Mouse (Mus musculus): Measurements from ENCODE around the gene Ddost. TPM values are rescaled to one million over a fixed set of nuclear protein-coding genes. Genes with fewer than 3 reads are reported as not detected.

Ddost gene
- polyA plus RNA-seq, 1 experiment from 2014 or later = 269 TPM

DNA sequence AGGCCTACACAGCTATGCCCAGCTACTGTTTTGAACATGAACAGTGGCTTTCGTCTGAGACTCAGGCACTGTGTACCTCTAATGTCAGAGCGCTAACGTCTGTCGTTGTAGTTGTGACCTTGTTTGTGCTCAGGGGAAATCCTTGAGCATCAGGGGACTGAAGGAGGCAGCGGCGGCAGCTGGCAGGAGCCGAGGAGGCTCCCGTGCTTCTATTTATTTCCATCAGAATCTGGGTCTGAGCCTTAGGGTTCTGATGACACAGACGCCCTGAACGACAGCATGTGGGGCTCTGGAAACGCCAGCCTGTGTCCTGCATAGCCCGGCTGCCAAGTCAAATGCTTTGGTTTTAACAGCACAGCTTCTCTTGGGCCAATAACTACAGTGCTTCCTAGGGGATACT is 30.5 kb downstream of the Ddost start:
- no peak overlapping the region for H3K27ac ChIP-seq (ENCODE audit: low read depth, low read length)

GRCm38 (mm10) chr4:138335648-138336047 is 31.1 kb downstream of the Ddost start:
- Histone ChIP-seq H3K9me3 (replicated peaks; ENCODE audit: control insufficient read depth, low read length) (no peaks in the 10 kb centered on the region), H3K36me3 (ENCODE audit: control insufficient read depth, insufficient read depth, low read length) (no peaks in the 10 kb centered on the region), H3K9ac (ENCODE audit: low read depth, low read length) (no peak overlapping the region), H3K27me3 (ENCODE audit: control insufficient read depth, insufficient read depth, low read length) (peaks cover 18% of the 10 kb centered on the region), H3K27ac (ENCODE audit: low read depth, low read length) (no peak overlapping the region), H3K4me1 (ENCODE audit: control insufficient read depth, insufficient read depth, low read length) (no peaks in the 10 kb centered on the region), H3K4me3 (ENCODE audit: low read depth, low read length) (no peak overlapping the region), H3K4me2 (no peak overlapping the region)
- no peak for ATAC-seq (replicated peaks; ENCODE audit: insufficient number of reproducible peaks, low FRiP score, low TSS enrichment)
- WGBS (ENCODE audit: insufficient replicate concordance) = 80% methylated on average over 6 of the region's 6 CpGs

More for the DNA sequence above, 30.5 kb downstream of the Ddost start:
- 80% methylated on average over 12 of the region's 12 CpGs for WGBS (ENCODE audit: insufficient replicate concordance)
- no peaks in the 10 kb centered on the region for H3K4me1 ChIP-seq (ENCODE audit: control insufficient read depth, insufficient read depth, low read length)
- H3K9ac ChIP-seq (ENCODE audit: low read depth, low read length) = no peak overlapping the region
- no peak for ATAC-seq (replicated peaks; ENCODE audit: insufficient number of reproducible peaks, low FRiP score, low TSS enrichment)
- no peaks in the 10 kb centered on the region for H3K36me3 ChIP-seq (ENCODE audit: control insufficient read depth, insufficient read depth, low read length)
- H3K4me2 ChIP-seq = no peak overlapping the region
- H3K27me3 ChIP-seq (ENCODE audit: control insufficient read depth, insufficient read depth, low read length) = peaks cover 18% of the 10 kb centered on the region
- no peaks in the 10 kb centered on the region for H3K9me3 ChIP-seq (replicated peaks; ENCODE audit: control insufficient read depth, low read length)
- H3K4me3 ChIP-seq (ENCODE audit: low read depth, low read length) = no peak overlapping the region

- Histone ChIP-seq H3K9ac (ENCODE audit: low read depth, low read length) (no peak overlapping the region), H3K4me1 (ENCODE audit: control insufficient read depth, insufficient read depth, low read length) (no peaks in the 10 kb centered on the region), H3K9me3 (replicated peaks; ENCODE audit: control insufficient read depth, low read length) (no peaks in the 10 kb centered on the region), H3K4me2 (no peak overlapping the region), H3K27ac (ENCODE audit: low read depth, low read length) (no peak overlapping the region), H3K4me3 (ENCODE audit: low read depth, low read length) (no peak overlapping the region), H3K27me3 (ENCODE audit: control insufficient read depth, insufficient read depth, low read length) (peaks cover 6% of the 10 kb centered on the region), H3K36me3 (ENCODE audit: control insufficient read depth, insufficient read depth, low read length) (no peaks in the 10 kb centered on the region)
- 71% methylated on average over 5 of the region's 5 CpGs for WGBS (ENCODE audit: insufficient replicate concordance)
- ATAC-seq (replicated peaks; ENCODE audit: insufficient number of reproducible peaks, low FRiP score, low TSS enrichment) = no peak
These were observed 32.3 kb downstream of the Ddost start for GRCm38 (mm10) chr4:138336876-138337275.

- Histone ChIP-seq H3K36me3 (ENCODE audit: control insufficient read depth, insufficient read depth, low read length) (no peaks in the 10 kb centered on the region), H3K27me3 (ENCODE audit: control insufficient read depth, insufficient read depth, low read length) (peaks cover 3% of the 10 kb centered on the region), H3K4me3 (ENCODE audit: low read depth, low read length) (no peak overlapping the region), H3K4me2 (no peak overlapping the region), H3K9me3 (replicated peaks; ENCODE audit: control insufficient read depth, low read length) (no peaks in the 10 kb centered on the region), H3K4me1 (ENCODE audit: control insufficient read depth, insufficient read depth, low read length) (no peaks in the 10 kb centered on the region; the same call in 1 of the 2 replicates), H3K27ac (ENCODE audit: low read depth, low read length) (no peak overlapping the region), H3K9ac (ENCODE audit: low read depth, low read length) (no peak overlapping the region)
- no peak for ATAC-seq (replicated peaks; ENCODE audit: insufficient number of reproducible peaks, low FRiP score, low TSS enrichment)
- 75% methylated on average over 9 of the region's 9 CpGs for WGBS (ENCODE audit: insufficient replicate concordance)
These were observed 32.8 kb downstream of the Ddost start for GRCm38 (mm10) chr4:138337341-138337740.

DNA sequence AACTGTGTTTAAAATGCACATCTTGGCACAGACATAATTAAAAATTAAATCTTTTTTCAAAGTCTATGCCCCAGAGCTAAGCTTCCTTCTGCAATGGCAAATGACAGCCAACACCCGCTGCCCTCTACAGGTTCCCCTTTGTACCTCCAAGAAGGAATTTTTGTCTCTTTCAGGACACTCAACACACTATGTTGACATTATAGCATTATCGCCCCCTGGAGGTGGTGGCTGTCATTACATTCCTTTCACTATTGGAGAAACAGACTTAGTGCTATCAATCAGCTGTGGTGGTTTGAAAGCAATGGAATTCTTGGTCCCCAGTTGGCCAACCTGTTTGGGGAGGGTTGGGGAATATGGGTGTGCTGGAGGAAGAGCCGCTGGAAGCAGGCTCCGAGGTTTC is 35.4 kb downstream of the Ddost start:
- H3K27me3 ChIP-seq (ENCODE audit: control insufficient read depth, insufficient read depth, low read length) = no peaks in the 10 kb centered on the region; the same call in 1 of the 2 replicates
- H3K36me3 ChIP-seq (ENCODE audit: control insufficient read depth, insufficient read depth, low read length) = no peaks in the 10 kb centered on the region
- no peak for ATAC-seq (replicated peaks; ENCODE audit: insufficient number of reproducible peaks, low FRiP score, low TSS enrichment)
- WGBS (ENCODE audit: insufficient replicate concordance) = 22% methylated on average over 4 of the region's 4 CpGs
- no peak overlapping the region for H3K4me2 ChIP-seq
- no peak overlapping the region for H3K9ac ChIP-seq (ENCODE audit: low read depth, low read length)
- no peak overlapping the region for H3K4me3 ChIP-seq (ENCODE audit: low read depth, low read length)
- H3K27ac ChIP-seq (ENCODE audit: low read depth, low read length) = no peak overlapping the region
- H3K4me1 ChIP-seq (ENCODE audit: control insufficient read depth, insufficient read depth, low read length) = peaks cover 9% of the 10 kb centered on the region
- no peaks in the 10 kb centered on the region for H3K9me3 ChIP-seq (replicated peaks; ENCODE audit: control insufficient read depth, low read length)

DNA sequence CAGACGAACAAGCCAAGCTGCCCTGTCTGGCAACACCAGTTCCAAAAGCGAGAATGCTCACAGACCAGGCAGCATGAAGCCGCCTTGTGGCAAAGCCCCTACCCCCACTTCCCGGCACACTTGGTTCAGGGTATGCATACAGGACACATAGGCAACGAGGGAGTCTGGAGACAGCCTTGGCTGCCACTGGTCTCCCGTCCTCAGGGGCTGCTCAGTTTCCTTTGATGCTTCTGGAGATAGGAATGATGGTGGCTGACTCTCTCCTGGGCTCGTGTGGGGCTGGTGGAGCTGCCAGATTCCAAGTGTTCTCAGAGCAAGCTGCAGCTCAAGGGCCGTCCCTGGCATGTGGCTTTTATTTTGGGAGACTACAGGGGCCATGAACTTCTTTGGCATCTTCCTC is 36.9 kb downstream of the Ddost start:
- Histone ChIP-seq H3K9ac (ENCODE audit: low read depth, low read length) (no peak overlapping the region), H3K27me3 (ENCODE audit: control insufficient read depth, insufficient read depth, low read length) (no peaks in the 10 kb centered on the region; the same call in 1 of the 2 replicates), H3K27ac (ENCODE audit: low read depth, low read length) (no peak overlapping the region), H3K36me3 (ENCODE audit: control insufficient read depth, insufficient read depth, low read length) (no peaks in the 10 kb centered on the region), H3K4me2 (no peak overlapping the region), H3K4me1 (ENCODE audit: control insufficient read depth, insufficient read depth, low read length) (peaks cover 9% of the 10 kb centered on the region), H3K4me3 (ENCODE audit: low read depth, low read length) (no peak overlapping the region), H3K9me3 (replicated peaks; ENCODE audit: control insufficient read depth, low read length) (no peaks in the 10 kb centered on the region)
- WGBS (ENCODE audit: insufficient replicate concordance) = 48% methylated on average over 8 of the region's 8 CpGs
- ATAC-seq (replicated peaks; ENCODE audit: insufficient number of reproducible peaks, low FRiP score, low TSS enrichment) = no peak

- Histone ChIP-seq H3K27ac (ENCODE audit: low read depth, low read length) (no peak overlapping the region), H3K36me3 (ENCODE audit: control insufficient read depth, insufficient read depth, low read length) (no peaks in the 10 kb centered on the region), H3K4me3 (ENCODE audit: low read depth, low read length) (no peak overlapping the region), H3K27me3 (ENCODE audit: control insufficient read depth, insufficient read depth, low read length) (no peaks in the 10 kb centered on the region; the same call in 1 of the 2 replicates), H3K9me3 (replicated peaks; ENCODE audit: control insufficient read depth, low read length) (no peaks in the 10 kb centered on the region), H3K9ac (ENCODE audit: low read depth, low read length) (no peak overlapping the region), H3K4me2 (no peak overlapping the region), H3K4me1 (ENCODE audit: control insufficient read depth, insufficient read depth, low read length) (peaks cover 9% of the 10 kb centered on the region)
- no peak for ATAC-seq (replicated peaks; ENCODE audit: insufficient number of reproducible peaks, low FRiP score, low TSS enrichment)
- 75% methylated on average over 7 of the region's 7 CpGs for WGBS (ENCODE audit: insufficient replicate concordance)
These were observed 37.5 kb downstream of the Ddost start for GRCm38 (mm10) chr4:138342048-138342447.

DNA sequence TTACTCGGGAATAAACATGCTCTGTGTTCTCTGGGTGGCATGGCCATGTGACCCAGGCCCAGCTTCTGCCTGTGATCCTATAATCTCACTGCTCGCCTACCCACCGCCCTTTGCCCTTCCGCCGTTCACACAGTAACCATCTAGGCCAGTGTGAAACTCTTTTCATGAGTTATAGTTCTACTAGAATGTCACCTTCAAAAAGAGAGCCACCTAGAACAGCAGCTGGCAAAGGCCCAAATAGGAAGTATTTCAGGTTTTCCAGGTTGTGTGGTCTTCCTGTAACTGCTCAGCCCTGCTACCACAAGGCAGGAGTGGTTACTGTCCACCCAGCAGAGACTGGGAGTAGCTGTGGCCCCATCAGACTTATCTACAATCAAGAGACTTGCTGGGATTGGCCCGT is 38.2 kb downstream of the Ddost start:
- H3K36me3 ChIP-seq (ENCODE audit: control insufficient read depth, insufficient read depth, low read length) = no peaks in the 10 kb centered on the region
- no peak overlapping the region for H3K9ac ChIP-seq (ENCODE audit: low read depth, low read length)
- no peaks in the 10 kb centered on the region for H3K9me3 ChIP-seq (replicated peaks; ENCODE audit: control insufficient read depth, low read length)
- ATAC-seq (replicated peaks; ENCODE audit: insufficient number of reproducible peaks, low FRiP score, low TSS enrichment) = no peak
- H3K4me1 ChIP-seq (ENCODE audit: control insufficient read depth, insufficient read depth, low read length) = peaks cover 9% of the 10 kb centered on the region
- peak overlapping the region; percentile 67 for H3K27ac ChIP-seq (ENCODE audit: low read depth, low read length)
- 0 out of 2 replicates have a peak overlapping the region, but pooled peaks have one; percentile 11 for H3K4me2 ChIP-seq
- WGBS (ENCODE audit: insufficient replicate concordance) = 70% methylated on average over 6 of the region's 6 CpGs
- no peaks in the 10 kb centered on the region; the same call in 1 of the 2 replicates for H3K27me3 ChIP-seq (ENCODE audit: control insufficient read depth, insufficient read depth, low read length)
- no peak overlapping the region for H3K4me3 ChIP-seq (ENCODE audit: low read depth, low read length)

- Histone ChIP-seq H3K4me1 (ENCODE audit: control insufficient read depth, insufficient read depth, low read length) (peaks cover 9% of the 10 kb centered on the region), H3K27me3 (ENCODE audit: control insufficient read depth, insufficient read depth, low read length) (no peaks in the 10 kb centered on the region; the same call in 1 of the 2 replicates), H3K36me3 (ENCODE audit: control insufficient read depth, insufficient read depth, low read length) (no peaks in the 10 kb centered on the region), H3K27ac (ENCODE audit: low read depth, low read length) (peak overlapping the region; percentile 67), H3K9me3 (replicated peaks; ENCODE audit: control insufficient read depth, low read length) (no peaks in the 10 kb centered on the region), H3K4me3 (ENCODE audit: low read depth, low read length) (no peak overlapping the region), H3K9ac (ENCODE audit: low read depth, low read length) (peak overlapping the region; percentile 13; the same call in 1 of the 2 replicates), H3K4me2 (0 out of 2 replicates have a peak overlapping the region, but pooled peaks have one; percentile 11)
- no peak for ATAC-seq (replicated peaks; ENCODE audit: insufficient number of reproducible peaks, low FRiP score, low TSS enrichment)
- WGBS (ENCODE audit: insufficient replicate concordance) = 48% methylated on average over 10 of the region's 10 CpGs
These were observed 38.9 kb downstream of the Ddost start for GRCm38 (mm10) chr4:138343341-138343837.

Measured in heart, embryonic 11.5 days (tissue).